Mouse (Mus musculus): ENCODE measurements at regions not wholly inside any gene's neighbourhood (a gene's known extent, or its start where the extent isn't known, plus 50 kb on each side); places are given as distances from the start of the nearest gene placed in this dataset.

- H3K36me3 ChIP-seq (replicated peaks), result no peaks in the 10 kb centered on the region
- no peaks in the 10 kb centered on the region for H3K4me1 ChIP-seq
- no peak overlapping the region for H3K27ac ChIP-seq
- 92% methylated on average over 8 of the region's 8 CpGs for WGBS
- no peak overlapping the region for H3K9ac ChIP-seq
- no peaks in the 10 kb centered on the region for H3K27me3 ChIP-seq (replicated peaks)
- H3K4me3 ChIP-seq, result no peak overlapping the region
- no peaks in the 10 kb centered on the region for H3K9me3 ChIP-seq
- ATAC-seq (replicated peaks), result no peak
- no peak overlapping the region for H3K4me2 ChIP-seq
These were observed 192.7 kb upstream of the Unc93a2 start for GRCm38 (mm10) chr17:7578003-7578402.

GRCm38 (mm10) chr17:7577227-7577626 lies 192.0 kb upstream of the Unc93a2 start:
- Histone ChIP-seq H3K9ac (no peak overlapping the region), H3K4me3 (no peak overlapping the region), H3K4me2 (no peak overlapping the region), H3K4me1 (no peaks in the 10 kb centered on the region), H3K36me3 (replicated peaks) (no peaks in the 10 kb centered on the region), H3K27me3 (replicated peaks) (no peaks in the 10 kb centered on the region), H3K27ac (no peak overlapping the region), H3K9me3 (no peaks in the 10 kb centered on the region)
- WGBS, result 74% methylated on average over 4 of the region's 4 CpGs
- no peak for ATAC-seq (replicated peaks)

- Histone ChIP-seq H3K9ac (no peak overlapping the region), H3K4me2 (no peak overlapping the region), H3K4me3 (no peak overlapping the region), H3K4me1 (no peaks in the 10 kb centered on the region), H3K36me3 (replicated peaks) (no peaks in the 10 kb centered on the region), H3K27me3 (replicated peaks) (no peaks in the 10 kb centered on the region), H3K27ac (no peak overlapping the region), H3K9me3 (no peaks in the 10 kb centered on the region)
- WGBS, result 95% methylated on average over 3 of the region's 3 CpGs
- no peak for ATAC-seq (replicated peaks)
These were observed 186.2 kb upstream of the Unc93a2 start for GRCm38 (mm10) chr17:7571481-7571880.

GRCm38 (mm10) chr17:7568482-7568881 lies 183.2 kb upstream of the Unc93a2 start:
- WGBS, result 89% methylated on average over 5 of the region's 5 CpGs
- Histone ChIP-seq H3K27ac (no peak overlapping the region), H3K9me3 (no peaks in the 10 kb centered on the region), H3K27me3 (replicated peaks) (no peaks in the 10 kb centered on the region), H3K36me3 (replicated peaks) (no peaks in the 10 kb centered on the region), H3K4me1 (no peaks in the 10 kb centered on the region), H3K4me2 (no peak overlapping the region), H3K4me3 (no peak overlapping the region), H3K9ac (no peak overlapping the region)
- ATAC-seq (replicated peaks), result no peak

GRCm38 (mm10) chr17:7565771-7566170 lies 180.5 kb upstream of the Unc93a2 start:
- H3K4me1 ChIP-seq, result no peaks in the 10 kb centered on the region

GRCm38 (mm10) chr17:7562940-7563339 lies 177.7 kb upstream of the Unc93a2 start:
- Histone ChIP-seq H3K9me3 (no peaks in the 10 kb centered on the region), H3K27me3 (replicated peaks) (no peaks in the 10 kb centered on the region), H3K4me2 (no peak overlapping the region), H3K4me3 (no peak overlapping the region), H3K9ac (no peak overlapping the region), H3K4me1 (no peaks in the 10 kb centered on the region), H3K27ac (no peak overlapping the region), H3K36me3 (replicated peaks) (no peaks in the 10 kb centered on the region)
- WGBS, result 21% methylated on average over 8 of the region's 8 CpGs
- ATAC-seq (replicated peaks), result no peak

More at GRCm38 (mm10) chr17:7565771-7566170, 180.5 kb upstream of the Unc93a2 start:
- H3K4me3 ChIP-seq, result no peak overlapping the region
- H3K27ac ChIP-seq, result no peak overlapping the region
- H3K36me3 ChIP-seq (replicated peaks), result no peaks in the 10 kb centered on the region
- H3K9me3 ChIP-seq, result no peaks in the 10 kb centered on the region
- ATAC-seq (replicated peaks), result no peak
- no peak overlapping the region for H3K4me2 ChIP-seq
- 83% methylated on average over 2 of the region's 2 CpGs for WGBS
- H3K27me3 ChIP-seq (replicated peaks), result no peaks in the 10 kb centered on the region
- no peak overlapping the region for H3K9ac ChIP-seq

GRCm38 (mm10) chr17:7548456-7548855 lies 163.2 kb upstream of the Unc93a2 start:
- no peaks in the 10 kb centered on the region for H3K36me3 ChIP-seq (replicated peaks)
- WGBS, result 92% methylated on average over 2 of the region's 2 CpGs
- no peaks in the 10 kb centered on the region for H3K27me3 ChIP-seq (replicated peaks)
- no peak for ATAC-seq (replicated peaks)
- H3K4me2 ChIP-seq, result no peak overlapping the region
- no peaks in the 10 kb centered on the region for H3K4me1 ChIP-seq
- H3K9me3 ChIP-seq, result no peaks in the 10 kb centered on the region
- no peak overlapping the region for H3K4me3 ChIP-seq
- no peak overlapping the region for H3K9ac ChIP-seq
- no peak overlapping the region for H3K27ac ChIP-seq

- Histone ChIP-seq H3K36me3 (replicated peaks) (no peaks in the 10 kb centered on the region), H3K4me3 (no peak overlapping the region), H3K4me2 (no peak overlapping the region), H3K9ac (no peak overlapping the region), H3K4me1 (no peaks in the 10 kb centered on the region), H3K27ac (no peak overlapping the region), H3K9me3 (no peaks in the 10 kb centered on the region), H3K27me3 (replicated peaks) (no peaks in the 10 kb centered on the region)
- ATAC-seq (replicated peaks), result no peak
- WGBS, result 73% methylated on average over 4 of the region's 4 CpGs
These were observed 153.3 kb upstream of the Unc93a2 start for GRCm38 (mm10) chr17:7538402-7539087.

GRCm38 (mm10) chr17:7537618-7538266 lies 152.5 kb upstream of the Unc93a2 start:
- Histone ChIP-seq H3K27me3 (replicated peaks) (no peaks in the 10 kb centered on the region), H3K36me3 (replicated peaks) (no peaks in the 10 kb centered on the region), H3K4me2 (no peak overlapping the region), H3K4me3 (no peak overlapping the region), H3K9me3 (no peaks in the 10 kb centered on the region), H3K27ac (no peak overlapping the region), H3K9ac (no peak overlapping the region), H3K4me1 (no peaks in the 10 kb centered on the region)
- WGBS, result 80% methylated on average over 7 of the region's 7 CpGs
- ATAC-seq (replicated peaks), result no peak

GRCm38 (mm10) chr17:7537210-7537609 lies 151.9 kb upstream of the Unc93a2 start:
- Histone ChIP-seq H3K4me3 (no peak overlapping the region), H3K27me3 (replicated peaks) (no peaks in the 10 kb centered on the region), H3K9me3 (no peaks in the 10 kb centered on the region), H3K36me3 (replicated peaks) (no peaks in the 10 kb centered on the region), H3K4me2 (no peak overlapping the region), H3K9ac (no peak overlapping the region), H3K27ac (no peak overlapping the region), H3K4me1 (no peaks in the 10 kb centered on the region)
- ATAC-seq (replicated peaks), result no peak
- WGBS, result 93% methylated on average over 5 of the region's 5 CpGs

GRCm38 (mm10) chr17:7534386-7535059 lies 149.3 kb upstream of the Unc93a2 start:
- Histone ChIP-seq H3K4me1 (no peaks in the 10 kb centered on the region), H3K27me3 (replicated peaks) (no peaks in the 10 kb centered on the region), H3K36me3 (replicated peaks) (no peaks in the 10 kb centered on the region), H3K4me2 (no peak overlapping the region), H3K27ac (no peak overlapping the region), H3K4me3 (no peak overlapping the region), H3K9ac (no peak overlapping the region), H3K9me3 (no peaks in the 10 kb centered on the region)
- WGBS, result 95% methylated on average over 6 of the region's 6 CpGs
- ATAC-seq (replicated peaks), result no peak

- Histone ChIP-seq H3K9ac (no peak overlapping the region), H3K4me2 (no peak overlapping the region), H3K27me3 (replicated peaks) (no peaks in the 10 kb centered on the region), H3K36me3 (replicated peaks) (no peaks in the 10 kb centered on the region), H3K9me3 (no peaks in the 10 kb centered on the region), H3K4me3 (no peak overlapping the region), H3K4me1 (no peaks in the 10 kb centered on the region), H3K27ac (no peak overlapping the region)
- WGBS, result 83% methylated on average over 2 of the region's 2 CpGs
- no peak for ATAC-seq (replicated peaks)
These were observed 148.3 kb upstream of the Unc93a2 start for GRCm38 (mm10) chr17:7533552-7533951.

- Histone ChIP-seq H3K9ac (no peak overlapping the region), H3K4me3 (no peak overlapping the region), H3K4me2 (no peak overlapping the region), H3K27me3 (replicated peaks) (no peaks in the 10 kb centered on the region), H3K9me3 (no peaks in the 10 kb centered on the region), H3K27ac (no peak overlapping the region), H3K36me3 (replicated peaks) (no peaks in the 10 kb centered on the region), H3K4me1 (no peaks in the 10 kb centered on the region)
- ATAC-seq (replicated peaks), result no peak
- WGBS, result 88% methylated on average over 3 of the region's 3 CpGs
These were observed 147.4 kb upstream of the Unc93a2 start for GRCm38 (mm10) chr17:7532618-7533017.
